Mouse (Mus musculus) CD4-positive, CD25-positive, alpha-beta regulatory T cell, adult 2 months (primary cell): ENCODE results near the gene Cdc40.
A peak's percentile ranks its signal among the peaks of the same experiment; 100 is the strongest.

Experiments used
- DNase-seq: peaks from one replicate; pipeline ENCODE4 v3.0.0-alpha.2; 2012; ENCODE audit warnings: low read depth, low spot score

Cdc40 gene

DNA sequence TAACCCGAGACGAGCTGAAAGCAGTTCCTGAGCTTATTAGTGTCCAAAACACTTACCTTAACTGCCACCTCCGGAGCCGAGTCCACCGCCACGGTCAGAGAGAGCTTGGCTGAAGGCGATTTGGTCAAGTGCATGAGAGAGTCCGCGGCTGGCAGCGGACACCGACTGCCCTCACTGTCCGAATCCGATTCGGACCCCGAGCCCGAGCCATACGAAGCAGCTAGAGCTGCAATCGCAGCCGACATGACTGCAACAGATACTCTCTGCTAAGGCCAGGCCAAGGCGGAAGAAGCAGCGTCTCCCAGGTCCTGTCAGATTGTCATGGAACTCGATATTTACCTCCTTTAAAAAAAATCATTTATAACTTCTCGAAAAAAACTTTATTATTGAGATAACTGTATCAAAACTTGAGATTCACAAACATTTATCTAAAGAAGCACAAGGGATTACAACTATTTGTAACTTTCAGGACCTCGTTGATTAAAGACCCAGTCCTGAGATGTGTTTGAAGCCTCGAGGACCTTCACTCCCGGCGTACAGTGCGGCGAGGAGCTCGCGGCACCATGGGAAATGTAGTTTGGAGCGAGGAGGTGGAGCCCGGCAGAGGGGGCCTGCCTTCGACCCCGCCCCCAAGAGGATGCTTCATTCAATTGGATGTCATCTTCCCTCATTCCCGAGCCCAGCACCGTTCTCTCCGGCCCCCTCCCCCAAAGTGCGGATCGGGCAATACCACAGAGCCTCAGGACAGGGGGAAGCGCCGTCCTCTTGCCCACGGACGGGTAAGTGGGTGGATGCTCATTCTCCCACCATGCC, at the start of gene Cdc40, which contains the start of gene Wasf1:
TSS of gene Cdc40 (minus strand) at position 481 of the 813 bp plus-strand sequence.
TSS of gene Wasf1 (plus strand) at position 645 of the 813 bp plus-strand sequence.
- DNase-seq = peak; percentile 95

GRCm38 (mm10) chr10:40919464-40919863, 36.4 kb upstream of the Cdc40 start:
- DNase-seq = no peak

DNA sequence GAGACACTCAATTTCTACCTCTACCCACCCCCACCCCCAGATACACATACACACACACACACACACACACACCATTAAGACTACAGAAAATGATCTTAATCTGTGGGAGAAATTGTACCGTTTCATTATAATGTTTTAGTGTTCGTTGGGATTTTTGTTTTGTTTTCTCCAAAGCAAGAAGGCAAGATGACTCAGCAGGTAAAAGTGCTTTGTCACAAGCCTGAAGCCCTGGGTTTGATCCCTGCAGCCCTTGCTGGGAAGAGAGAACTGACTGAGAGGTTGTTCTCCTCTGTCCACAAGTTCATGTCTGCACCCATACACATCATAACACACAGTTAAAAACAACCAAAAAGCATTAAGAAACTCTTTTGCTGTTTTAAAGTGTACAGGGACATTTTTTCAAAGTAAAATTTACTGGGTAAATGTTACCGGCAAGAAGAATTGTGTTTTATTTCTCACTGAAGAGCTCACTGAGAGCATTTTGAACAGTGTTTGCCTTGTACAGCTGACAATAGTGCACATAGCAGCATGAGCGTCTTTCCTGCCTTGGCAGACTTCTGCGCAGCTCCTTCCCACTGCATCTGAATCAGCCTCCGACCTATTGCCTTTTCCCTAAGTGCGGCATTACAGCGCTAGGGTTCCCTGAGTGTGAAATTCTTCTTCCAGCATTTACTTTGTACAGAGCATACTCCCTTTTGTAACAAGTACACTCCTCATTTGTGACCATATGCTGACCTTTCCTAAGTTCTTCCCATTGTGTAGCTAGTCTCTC, 35.7 kb upstream of the Cdc40 start:
- DNase-seq = no peak

GRCm38 (mm10) chr10:40915240-40915639, 32.1 kb upstream of the Cdc40 start:
- no peak for DNase-seq

DNA sequence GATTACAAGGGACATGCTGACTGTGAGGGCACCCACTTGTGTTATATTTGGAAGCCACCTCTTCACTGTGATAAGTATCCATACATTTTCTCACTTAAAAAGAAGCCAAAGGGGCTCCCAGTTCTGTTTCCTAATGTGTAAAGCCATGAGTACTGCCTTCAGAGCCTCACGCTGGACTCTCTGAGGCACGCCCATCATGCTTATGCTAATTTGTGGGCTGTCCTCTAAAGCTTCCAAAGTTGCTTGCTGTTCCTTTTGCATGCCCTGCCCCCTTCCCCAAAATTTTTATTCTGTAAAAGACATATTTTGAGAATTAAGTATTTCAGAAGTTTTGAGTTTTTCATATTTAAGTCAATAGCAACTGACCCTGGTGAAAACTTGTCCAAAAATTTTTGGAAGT, 27.7 kb upstream of the Cdc40 start:
- DNase-seq = no peak

GRCm38 (mm10) chr10:40908580-40908979, 25.5 kb upstream of the Cdc40 start:
- no peak for DNase-seq

GRCm38 (mm10) chr10:40906802-40907201, 23.7 kb upstream of the Cdc40 start:
- no peak for DNase-seq

GRCm38 (mm10) chr10:40906131-40906530, 23.0 kb upstream of the Cdc40 start:
- no peak for DNase-seq

DNA sequence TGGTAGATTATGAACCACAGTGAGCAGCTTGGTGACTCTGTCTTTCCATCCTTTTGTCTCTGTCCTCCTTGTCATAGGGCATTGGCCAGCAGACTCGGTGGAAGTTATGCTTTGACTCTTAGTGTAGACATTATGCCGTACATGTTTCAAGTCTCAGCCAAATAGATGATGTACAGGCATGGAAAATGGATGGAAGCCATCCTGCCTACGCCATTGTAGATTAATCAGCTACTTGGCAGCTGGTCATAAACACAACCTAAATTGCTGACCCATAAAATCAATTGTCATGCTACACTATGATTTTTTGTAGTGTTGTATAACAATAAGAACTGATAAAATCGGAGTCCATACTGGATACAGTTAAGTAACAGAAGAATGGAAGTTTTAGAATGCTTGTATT, 18.7 kb upstream of the Cdc40 start:
- no peak for DNase-seq

DNA sequence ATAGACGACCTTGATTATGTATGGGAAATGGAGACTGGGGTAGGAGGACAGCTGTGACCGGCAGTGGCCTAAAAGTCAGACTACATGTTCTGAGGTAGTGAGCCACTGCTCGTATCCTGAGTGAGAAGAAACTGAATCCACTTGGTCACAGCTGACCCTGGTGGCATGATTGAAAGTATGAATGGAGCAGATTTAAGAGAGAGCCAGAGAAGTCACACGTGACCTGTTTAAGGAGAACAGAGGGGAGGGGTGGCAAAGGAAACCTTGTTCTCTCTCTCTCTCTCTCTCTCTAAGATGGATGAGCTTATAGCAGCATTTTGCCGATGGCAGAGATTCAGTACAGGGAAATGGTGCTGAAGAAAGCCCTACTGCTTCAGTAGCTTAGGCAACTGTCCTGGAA, 13.5 kb upstream of the Cdc40 start:
- DNase-seq = no peak

DNA sequence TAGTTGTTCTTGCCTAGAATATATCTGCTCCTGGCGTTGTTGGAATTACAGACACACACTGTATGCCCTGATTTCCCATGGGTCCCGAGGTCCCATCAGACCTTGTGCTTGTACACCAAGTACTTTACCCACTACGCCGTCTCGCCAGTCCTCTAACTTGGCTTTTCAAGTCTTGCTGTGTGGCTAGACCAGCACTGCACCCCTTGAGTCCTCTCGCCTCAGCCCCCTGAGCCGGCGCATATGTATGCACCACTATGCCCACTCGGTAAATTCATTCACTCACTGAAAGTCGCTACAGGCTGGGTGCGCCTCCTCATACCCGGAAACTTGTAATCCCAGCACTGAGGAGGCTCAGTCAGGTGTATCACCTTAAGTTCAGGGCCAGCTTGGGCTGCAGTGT, 12.7 kb upstream of the Cdc40 start:
- no peak for DNase-seq

DNA sequence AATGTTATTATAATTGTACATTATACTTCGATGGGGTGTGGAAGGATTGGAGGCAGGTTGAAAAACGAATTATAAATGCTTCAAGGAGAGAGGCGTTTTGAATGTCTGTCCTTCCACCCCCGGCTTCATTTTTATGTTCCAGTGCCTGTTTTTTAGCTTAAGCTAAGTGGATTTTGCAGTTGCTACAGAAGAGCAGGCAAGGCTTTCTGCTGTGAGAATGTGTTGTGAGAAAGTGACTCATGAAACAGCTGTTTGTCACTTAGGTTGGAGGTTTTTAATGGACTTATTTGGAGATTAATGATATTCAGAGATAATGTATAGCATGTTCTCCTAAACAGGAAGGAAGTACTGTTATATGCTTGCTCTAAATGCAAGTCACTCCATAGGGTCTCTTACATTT, 6.0 kb upstream of the Cdc40 start:
- DNase-seq = no peak

- no peak for DNase-seq
Measured at GRCm38 (mm10) chr10:40887316-40887715, 4.2 kb upstream of the Cdc40 start.

- no peak for DNase-seq
Measured at GRCm38 (mm10) chr10:40885432-40885831, 2.3 kb upstream of the Cdc40 start.

GRCm38 (mm10) chr10:40884279-40884806, 1.2 kb upstream of the Cdc40 start:
- peak; percentile 24 for DNase-seq

DNA sequence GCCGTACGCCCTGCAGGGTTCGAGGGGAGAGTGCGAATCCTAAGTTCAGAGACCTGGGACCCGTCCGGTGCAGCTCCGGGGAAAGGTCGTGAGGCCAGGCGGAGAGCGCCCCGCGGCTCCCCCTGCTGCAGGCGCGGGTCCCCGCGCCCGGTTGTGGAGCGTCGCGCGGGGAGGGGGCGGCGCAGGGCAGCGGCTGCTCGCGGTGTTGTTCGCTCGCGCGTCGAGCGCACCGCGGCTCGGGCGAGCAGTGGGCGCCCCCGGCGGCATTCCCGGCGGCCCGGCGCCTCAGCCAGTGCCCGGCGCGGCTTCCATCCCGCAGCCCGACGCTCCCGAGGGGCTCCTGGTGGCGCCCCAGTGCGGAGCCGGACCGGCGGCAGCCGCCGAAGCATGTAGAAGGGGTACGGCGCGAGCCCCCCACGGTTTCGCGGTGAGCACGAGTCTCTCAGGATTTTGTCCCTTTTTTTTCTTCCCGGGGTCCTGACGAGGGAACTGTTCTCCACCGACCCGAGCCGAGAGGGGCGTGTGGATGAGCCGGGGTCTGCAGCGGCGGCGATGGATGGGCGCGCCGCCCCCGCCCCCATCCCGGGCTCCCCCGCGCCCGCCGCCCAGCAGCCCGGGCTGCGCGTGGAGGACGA, 650 bp upstream of the Cdc40 start:
- DNase-seq = peak; percentile 37

GRCm38 (mm10) chr10:40882333-40882732, 778 bp downstream of the Cdc40 start:
- DNase-seq = no peak

DNA sequence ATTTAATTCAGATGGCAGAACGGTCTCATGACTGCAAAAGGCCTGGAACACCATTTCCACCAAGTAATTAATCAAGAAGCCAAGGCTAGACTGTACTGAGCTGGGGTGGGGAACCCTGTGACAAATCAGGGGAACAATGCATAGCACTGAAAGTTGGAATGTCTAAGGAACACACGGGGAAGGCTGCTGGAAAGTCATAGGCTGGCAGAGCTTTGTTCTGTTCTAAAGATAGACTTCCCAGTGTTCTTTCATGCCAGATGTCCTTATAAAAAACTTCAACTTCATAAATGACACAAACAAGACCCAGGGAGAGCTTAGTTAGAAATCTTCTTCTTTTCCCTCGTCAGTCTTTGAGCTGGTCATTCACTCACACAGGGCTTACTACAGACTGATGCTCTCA, 1.9 kb downstream of the Cdc40 start:
- DNase-seq = no peak

DNA sequence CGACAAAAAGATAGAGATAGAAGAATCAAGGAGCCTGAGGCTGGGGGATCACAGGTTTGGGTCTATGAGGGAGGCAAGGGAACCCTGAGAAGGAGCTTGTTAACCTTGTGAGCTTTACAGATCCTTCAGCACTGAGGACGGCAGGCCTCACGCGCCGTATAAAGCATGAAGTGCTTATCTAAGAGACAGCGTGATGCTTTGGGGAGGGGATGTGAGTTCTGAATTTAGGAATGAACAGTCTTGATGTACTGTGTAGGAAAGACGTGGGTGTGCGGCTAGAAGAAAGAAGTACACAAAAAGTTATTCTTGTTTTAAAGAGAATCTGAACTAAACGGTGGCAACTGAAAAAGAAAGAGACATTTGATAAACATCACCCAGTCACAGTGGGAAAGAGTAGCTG, 3.1 kb downstream of the Cdc40 start:
- DNase-seq = no peak

- DNase-seq = peak; percentile 27
Measured at GRCm38 (mm10) chr10:40878246-40878645, 4.9 kb downstream of the Cdc40 start.

DNA sequence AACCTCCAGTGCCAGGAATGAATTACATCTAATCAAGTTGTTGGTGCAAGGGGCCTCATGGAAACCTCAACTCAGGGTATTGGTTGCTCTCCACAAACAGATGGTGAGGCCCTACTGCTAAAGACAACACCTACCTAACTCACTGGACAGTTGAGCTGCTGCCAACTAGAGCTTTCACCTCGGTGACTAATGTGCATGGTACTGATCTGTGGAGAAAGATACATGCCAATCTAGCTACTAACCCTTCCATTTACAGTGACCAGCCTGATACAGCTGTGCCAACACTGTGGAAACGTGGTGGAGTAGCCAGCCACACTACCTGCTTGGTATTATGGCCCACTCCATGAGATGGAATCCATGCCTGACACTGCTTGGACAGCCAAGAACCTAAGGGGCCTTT, 11.1 kb downstream of the Cdc40 start:
- DNase-seq = no peak

DNA sequence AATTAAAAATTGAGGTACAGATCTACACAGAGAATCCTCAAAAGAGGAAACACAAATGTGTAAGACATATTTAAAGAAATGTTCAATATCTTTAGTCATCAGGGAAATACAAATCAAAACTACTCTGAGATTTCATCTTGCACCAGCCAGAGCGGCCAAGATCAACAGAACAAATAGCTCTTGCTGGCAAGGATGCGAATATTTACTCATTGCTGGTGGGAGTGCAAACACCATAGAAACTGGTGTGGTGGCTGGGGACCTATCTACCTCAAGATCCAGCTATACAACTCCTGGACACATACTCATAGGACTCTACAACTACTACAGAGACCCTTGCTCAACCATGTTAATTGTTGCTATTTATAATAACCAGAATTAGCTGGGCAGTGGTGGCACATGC, 11.8 kb downstream of the Cdc40 start:
- no peak for DNase-seq
